Mouse (Mus musculus) lung, embryonic 16.5 days (tissue): ENCODE measurements around the gene Vamp2. TPM values are rescaled to one million over a fixed set of nuclear protein-coding genes. Genes with fewer than 3 reads are reported as not detected.

Source experiments
- ATAC-seq: fragments of 200-750 bp; cut with Nextera tagmentation; 2 replicates; pipeline ENCODE4 v1.8.0; 2017; ENCODE audit warnings: low read depth, mild to moderate bottlenecking, moderate library complexity
- H3K27ac ChIP-seq: fragments of 300-500 bp; sonication (generic); 2 replicates; pipeline ENCODE4 v1.5.1; 2014; ENCODE audit warnings: mild to moderate bottlenecking, control low read depth, low read length
- H3K27me3 ChIP-seq: fragments of 300-500 bp; sonication (generic); 2 replicates; pipeline ENCODE4 v1.6.1; 2014; ENCODE audit warnings: low read depth, low read length, mixed read lengths; ENCODE audit not compliant: control insufficient read depth, insufficient read depth
- H3K36me3 ChIP-seq: fragments of 300-500 bp; sonication (generic); 2 replicates; pipeline ENCODE4 v1.6.1; 2014; ENCODE audit warnings: low read length; ENCODE audit not compliant: control insufficient read depth, insufficient read depth
- H3K4me1 ChIP-seq: fragments of 300-500 bp; sonication (generic); replicated peaks from 2 replicates; pipeline ENCODE4 v1.6.1; 2014; ENCODE audit warnings: low read length, mixed read lengths; ENCODE audit not compliant: control insufficient read depth, insufficient read depth
- H3K4me2 ChIP-seq: fragments of 300-500 bp; sonication (generic); 2 replicates; pipeline ENCODE4 v1.6.1; 2014; ENCODE audit warnings: low read depth, low read length, control low read depth
- H3K4me3 ChIP-seq: fragments of 300-500 bp; sonication (generic); 2 replicates; pipeline ENCODE4 v1.5.1; 2014; ENCODE audit warnings: mild to moderate bottlenecking, low read length, control low read depth
- H3K9ac ChIP-seq: fragments of 300-500 bp; sonication (generic); 2 replicates; pipeline ENCODE4 v1.6.1; 2014; ENCODE audit warnings: low read length, control low read depth
- H3K9me3 ChIP-seq: fragments of 300-500 bp; sonication (generic); 2 replicates; pipeline ENCODE4 v1.6.1; 2016; ENCODE audit warnings: low read length; ENCODE audit not compliant: control insufficient read depth
- WGBS: fragments of 180-500 bp; shearing (Covaris S2); extraction: QIAGEN DNeasy Blood & Tissue Kit; methylation state at CpG from one replicate; pipeline ENCODE4 v1.1.7; 2014; 5-methylcytosine and 5-hydroxymethylcytosine counted together
- polyA plus RNA-seq: library from polyadenylated mRNA; unstranded; fragments of >200 nt; fragmentation: Nextera tagmentation; extraction: Ambion mirVana; gene quantifications from 2 replicates; pipeline ENCODE4 v1.2.1, GENCODE M21; 2015

Vamp2 gene
- polyA plus RNA-seq, 1 experiment from 2014 or later: 85.2 TPM

GRCm38 (mm10) chr11:69058265-69058664, 30.0 kb upstream of the Vamp2 start:
- Histone ChIP-seq H3K27me3 (no peaks in the 10 kb centered on the region), H3K27ac (peak overlapping the region; percentile 81), H3K4me3 (peak overlapping the region; percentile 78), H3K4me1 (peaks cover 18% of the 10 kb centered on the region), H3K36me3 (no peaks in the 10 kb centered on the region), H3K9ac (peak overlapping the region; percentile 67), H3K9me3 (no peaks in the 10 kb centered on the region), H3K4me2 (peak overlapping the region; percentile 81)
- no peak for ATAC-seq
- 54% methylated on average over 2 of the region's 2 CpGs for WGBS

DNA sequence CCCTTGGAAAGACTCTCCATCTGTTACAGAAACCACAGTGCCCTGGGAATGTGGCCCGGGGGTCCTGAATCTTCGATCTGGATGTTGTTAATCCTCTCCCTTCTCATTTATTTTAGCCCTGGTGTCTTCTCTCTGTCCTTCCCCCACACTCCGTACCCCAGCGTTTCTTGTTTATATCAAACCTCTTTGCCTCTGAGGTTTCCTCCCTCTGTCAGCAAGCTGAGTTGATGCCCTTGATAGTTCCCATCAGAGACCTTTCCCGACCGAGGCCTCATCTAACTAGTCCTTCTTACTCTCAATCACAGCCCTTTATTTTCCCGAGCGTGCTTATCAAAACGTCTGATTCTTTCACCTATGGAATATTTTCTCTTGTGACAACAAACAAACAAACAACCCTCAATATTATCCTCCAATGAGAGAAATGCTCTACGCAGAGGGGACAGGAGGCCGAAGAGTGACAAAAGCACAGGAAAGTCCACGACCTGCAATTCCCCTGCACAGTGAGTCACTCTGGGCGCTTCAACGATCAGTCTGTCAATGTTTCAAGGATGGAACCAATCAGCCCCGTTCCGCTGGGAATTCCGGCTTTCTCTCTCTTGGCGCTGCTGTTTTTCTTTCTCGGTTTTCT, 29.4 kb upstream of the Vamp2 start:
- no peaks in the 10 kb centered on the region for H3K36me3 ChIP-seq
- peak overlapping the region; percentile 67 for H3K9ac ChIP-seq
- peak; percentile 8 for ATAC-seq
- peak overlapping the region; percentile 81 for H3K27ac ChIP-seq
- H3K27me3 ChIP-seq: no peaks in the 10 kb centered on the region
- 1% methylated on average over 19 of the region's 19 CpGs for WGBS
- H3K4me1 ChIP-seq: peaks cover 18% of the 10 kb centered on the region
- no peaks in the 10 kb centered on the region for H3K9me3 ChIP-seq
- H3K4me3 ChIP-seq: peak overlapping the region; percentile 78
- H3K4me2 ChIP-seq: peak overlapping the region; percentile 81

DNA sequence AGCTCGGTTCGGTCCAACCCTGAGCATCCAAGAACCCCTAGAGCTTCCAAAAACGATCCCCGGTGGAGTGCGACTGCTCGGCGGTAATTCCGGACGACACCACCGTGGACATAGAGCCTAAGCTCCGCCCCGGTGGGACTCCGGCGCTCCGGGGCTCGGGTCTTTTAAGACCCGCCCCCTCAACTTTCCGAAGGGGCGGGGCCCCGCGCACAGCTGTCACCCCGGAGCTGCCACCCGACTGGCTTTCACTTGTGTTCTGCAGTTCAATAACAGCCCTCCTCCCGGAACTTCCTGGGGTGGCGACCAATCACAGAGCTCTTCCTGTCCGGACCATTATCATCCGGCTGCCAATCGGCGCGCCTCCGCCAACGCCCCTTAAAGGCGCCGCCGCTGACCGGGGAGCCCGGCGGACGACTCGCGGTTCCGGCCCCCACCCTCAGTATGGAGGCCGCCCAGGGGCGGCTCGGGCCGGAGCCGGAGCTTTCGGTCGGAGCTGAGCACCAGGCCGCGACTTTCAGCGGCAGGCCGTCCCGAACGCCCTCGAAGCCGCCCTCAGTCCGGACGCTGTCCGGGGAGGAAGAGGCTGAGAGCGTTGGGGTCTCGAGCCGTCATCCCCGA, 28.8 kb upstream of the Vamp2 start, which contains the start of gene Borcs6:
Gene Borcs6, plus strand, starts transcription at position 361 of the 618 bp plus-strand sequence.
- ATAC-seq: peak; percentile 92
- Histone ChIP-seq H3K27ac (peak within 1 kb of the TSS; percentile 95), H3K4me1 (peaks cover 19% of the 10 kb centered on the region), H3K9me3 (no peaks in the 10 kb centered on the region), H3K4me2 (peak within 1 kb of the TSS; percentile 83), H3K9ac (peak within 1 kb of the TSS; percentile 86), H3K27me3 (no peaks in the 10 kb centered on the region), H3K36me3 (no peaks in the 10 kb centered on the region), H3K4me3 (peak within 1 kb of the TSS; percentile 78)
- under 1% methylated on average over 61 of the region's 64 CpGs for WGBS

- H3K27me3 ChIP-seq: no peaks in the 10 kb centered on the region
- peaks cover 21% of the 10 kb centered on the region for H3K4me1 ChIP-seq
- WGBS: 0% methylated on average over 49 of the region's 49 CpGs
- peak overlapping the region; percentile 86 for H3K9ac ChIP-seq
- H3K36me3 ChIP-seq: no peaks in the 10 kb centered on the region
- H3K4me3 ChIP-seq: peak overlapping the region; percentile 78
- H3K9me3 ChIP-seq: no peaks in the 10 kb centered on the region
- peak; percentile 10 for ATAC-seq
- peak overlapping the region; percentile 83 for H3K4me2 ChIP-seq
- peak overlapping the region; percentile 95 for H3K27ac ChIP-seq
Observed at GRCm38 (mm10) chr11:69059975-69060411, 28.3 kb upstream of the Vamp2 start.

DNA sequence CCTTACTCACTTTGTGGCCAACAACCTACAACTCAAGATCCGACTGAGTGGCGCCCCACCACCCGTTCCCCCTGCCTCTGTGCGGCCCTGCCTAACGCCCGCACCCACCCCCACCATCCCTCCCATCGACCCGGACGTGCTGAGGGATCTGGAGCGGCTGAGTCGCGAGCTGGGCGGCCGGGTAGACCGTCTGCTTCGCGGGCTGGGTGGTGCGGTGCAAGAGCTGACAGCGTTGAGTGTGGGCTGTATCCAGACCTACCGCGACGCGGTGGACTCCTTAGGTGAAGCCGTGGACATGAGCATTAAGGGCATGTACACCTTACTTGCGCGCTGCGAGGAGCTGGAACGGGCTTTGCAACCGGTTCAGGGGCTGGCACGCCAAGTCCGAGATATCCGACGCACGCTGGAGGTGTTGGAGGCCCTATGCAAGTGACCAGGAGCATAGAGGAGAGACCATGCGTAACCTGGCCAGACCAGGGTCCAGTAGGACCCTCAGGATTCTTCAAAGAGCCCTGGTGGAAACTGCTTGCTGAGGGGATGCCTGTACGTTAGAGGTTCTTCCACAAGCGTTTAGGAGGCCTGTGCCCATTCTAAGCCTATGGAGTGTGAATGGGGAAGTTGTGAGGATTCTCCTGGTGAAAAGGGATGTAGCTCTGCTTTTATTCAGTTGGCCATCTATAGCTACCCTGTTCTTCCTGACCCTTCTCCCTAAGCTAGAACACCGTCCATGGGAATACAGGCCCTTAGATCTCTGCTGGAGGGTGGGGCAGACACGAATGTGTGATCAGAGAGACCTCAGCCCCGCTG, 27.6 kb upstream of the Vamp2 start:
- no peak for ATAC-seq
- H3K27ac ChIP-seq: peak overlapping the region; percentile 95
- no peaks in the 10 kb centered on the region for H3K27me3 ChIP-seq
- no peaks in the 10 kb centered on the region for H3K9me3 ChIP-seq
- peaks cover 22% of the 10 kb centered on the region for H3K4me1 ChIP-seq
- peak overlapping the region; percentile 83 for H3K4me2 ChIP-seq
- H3K4me3 ChIP-seq: peak overlapping the region; percentile 78
- WGBS: 2% methylated on average over 40 of the region's 40 CpGs
- H3K9ac ChIP-seq: peak overlapping the region; percentile 86
- no peaks in the 10 kb centered on the region for H3K36me3 ChIP-seq

DNA sequence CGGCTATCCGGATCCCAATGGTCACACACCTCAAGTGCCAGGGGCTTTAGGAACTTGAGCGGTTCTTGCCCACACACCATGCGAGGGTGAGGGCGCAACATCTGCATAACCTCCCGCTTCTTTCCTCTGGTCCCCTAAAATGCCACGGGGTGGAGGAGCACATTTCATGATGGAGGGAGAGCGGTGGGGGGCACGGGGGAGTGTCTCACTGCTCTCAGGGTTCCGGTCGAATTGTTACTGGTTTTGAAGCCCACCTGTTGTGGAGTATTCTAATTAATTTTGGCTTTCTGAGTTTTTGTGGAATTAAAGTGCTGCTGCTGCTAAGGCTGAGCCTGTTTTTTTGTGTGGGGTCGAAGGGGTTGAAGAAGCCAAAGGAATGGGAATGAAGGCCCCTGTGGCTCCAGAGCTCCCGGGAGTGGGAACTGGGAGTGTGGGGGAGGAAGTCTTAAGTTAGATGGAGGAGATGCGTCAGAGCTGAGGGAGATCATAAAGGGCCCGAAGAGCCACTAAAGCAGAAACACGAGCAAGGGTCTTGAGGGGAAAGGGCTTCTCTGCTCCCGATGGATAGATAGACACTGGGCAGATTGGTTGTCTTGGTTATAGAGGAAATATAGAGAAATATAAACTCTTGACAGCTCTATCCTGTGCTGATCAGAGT, 26.9 kb upstream of the Vamp2 start:
- Histone ChIP-seq H3K9me3 (no peaks in the 10 kb centered on the region), H3K27ac (no peak overlapping the region), H3K36me3 (no peaks in the 10 kb centered on the region), H3K4me3 (peak overlapping the region; percentile 78), H3K4me1 (peaks cover 30% of the 10 kb centered on the region), H3K4me2 (peak overlapping the region; percentile 83), H3K9ac (peak overlapping the region; percentile 86), H3K27me3 (no peaks in the 10 kb centered on the region)
- WGBS: 14% methylated on average over 17 of the region's 17 CpGs
- no peak for ATAC-seq

DNA sequence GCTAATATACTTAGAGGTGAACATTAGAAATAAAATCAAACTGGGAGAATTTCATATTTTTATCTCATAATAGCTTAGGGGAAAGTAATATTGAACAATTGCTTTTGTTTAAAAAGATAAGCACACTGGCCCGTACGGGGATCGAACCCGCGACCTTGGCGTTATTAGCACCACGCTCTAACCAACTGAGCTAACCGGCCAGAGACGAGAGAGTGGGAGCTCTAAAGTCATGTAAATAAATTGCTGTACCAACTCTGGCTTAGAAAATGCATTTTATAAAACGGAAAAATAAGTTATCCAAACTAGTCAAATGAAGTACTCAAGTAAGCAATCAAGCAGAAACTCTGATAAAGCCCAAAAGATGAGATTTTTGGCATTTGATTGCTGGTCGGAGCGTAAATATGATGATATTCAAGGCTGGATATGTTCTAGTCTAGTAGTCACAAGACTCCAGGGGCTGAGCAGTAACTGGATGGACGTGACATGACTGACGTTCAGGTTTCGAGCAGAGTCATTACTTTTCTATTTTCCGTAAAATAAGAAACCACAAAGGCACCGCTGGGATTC, 26.0 kb upstream of the Vamp2 start:
- H3K9ac ChIP-seq: peak overlapping the region; percentile 45; the same call in 1 of the 2 replicates
- under 1% methylated on average over 17 of the region's 17 CpGs for WGBS
- H3K4me3 ChIP-seq: peak overlapping the region; percentile 73
- H3K4me1 ChIP-seq: peaks cover 34% of the 10 kb centered on the region
- H3K4me2 ChIP-seq: peak overlapping the region; percentile 63
- no peaks in the 10 kb centered on the region for H3K36me3 ChIP-seq
- no peak for ATAC-seq
- H3K9me3 ChIP-seq: no peaks in the 10 kb centered on the region
- no peaks in the 10 kb centered on the region for H3K27me3 ChIP-seq
- peak overlapping the region; percentile 61 for H3K27ac ChIP-seq

- ATAC-seq: peak; percentile 61
- H3K4me2 ChIP-seq: peak overlapping the region; percentile 63
- peak overlapping the region; percentile 85 for H3K27ac ChIP-seq
- H3K27me3 ChIP-seq: no peaks in the 10 kb centered on the region
- WGBS: 0% methylated on average over 19 of the region's 19 CpGs
- no peaks in the 10 kb centered on the region for H3K9me3 ChIP-seq
- H3K36me3 ChIP-seq: no peaks in the 10 kb centered on the region
- peak overlapping the region; percentile 73 for H3K4me3 ChIP-seq
- H3K9ac ChIP-seq: peak overlapping the region; percentile 67
- peaks cover 37% of the 10 kb centered on the region for H3K4me1 ChIP-seq
Observed at GRCm38 (mm10) chr11:69062761-69063224, 25.5 kb upstream of the Vamp2 start.
